Mouse (Mus musculus) liver, adult 2 months (tissue): ENCODE measurements around the gene Kctd2.

Experiments used
- CTCF ChIP-seq: fragments of 200-500 bp; IDR thresholded peaks from 2 replicates; pipeline ENCODE4 v1.5.1; 2011; ENCODE audit warnings: low read depth, low read length, control low read depth
- POLR2A ChIP-seq: fragments of 200-500 bp; IDR thresholded peaks from 2 replicates; pipeline ENCODE4 v1.6.1; 2011; ENCODE audit warnings: low read length, control low read depth; ENCODE audit not compliant: insufficient read depth; ENCODE audit errors: extremely low read depth

DNA sequence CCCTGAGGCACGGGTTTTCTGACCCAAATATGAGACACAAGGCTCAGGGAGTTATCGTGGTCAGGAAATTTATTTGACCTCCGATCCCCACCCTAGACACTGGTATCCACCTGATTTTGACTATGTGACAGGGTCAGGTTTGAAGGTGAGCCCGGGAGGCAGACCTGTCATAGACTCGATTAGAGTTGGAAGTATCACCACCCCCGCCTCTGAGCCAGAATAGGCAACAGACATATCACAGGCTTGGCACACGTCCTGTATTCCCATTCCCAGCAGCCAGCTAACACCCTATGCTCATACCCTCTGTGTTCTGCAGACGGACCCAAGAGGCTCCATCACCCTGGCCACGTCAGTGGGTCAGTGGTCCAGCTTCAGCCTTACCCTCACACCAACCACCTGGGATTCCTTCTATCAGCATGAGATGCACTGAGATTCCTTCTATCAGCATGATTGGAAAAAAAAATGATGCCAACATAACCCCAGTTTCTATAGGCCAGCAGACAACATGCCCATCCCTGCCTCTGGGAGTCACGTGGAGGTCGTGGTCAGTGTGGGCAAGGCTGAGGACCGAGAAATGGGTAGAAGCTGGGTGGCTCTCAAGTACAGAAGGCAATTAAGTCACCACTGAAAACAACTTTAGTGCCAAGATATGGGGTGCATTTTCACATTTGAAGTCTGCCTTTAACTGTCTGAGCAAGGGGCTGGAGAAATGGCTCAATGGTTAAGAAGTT lies 45.1 kb upstream of the Kctd2 start:
- TF ChIP-seq POLR2A (no peak), CTCF (no peak)
